Mouse (Mus musculus) fibroblast of lung, adult 2 months (primary cell): ENCODE results near the gene Rab5c.

ENCODE experiments used
- DNase-seq: peaks from one replicate; pipeline ENCODE4 v3.0.0-alpha.2; 2011; ENCODE audit warnings: low read depth

Rab5c gene

DNA sequence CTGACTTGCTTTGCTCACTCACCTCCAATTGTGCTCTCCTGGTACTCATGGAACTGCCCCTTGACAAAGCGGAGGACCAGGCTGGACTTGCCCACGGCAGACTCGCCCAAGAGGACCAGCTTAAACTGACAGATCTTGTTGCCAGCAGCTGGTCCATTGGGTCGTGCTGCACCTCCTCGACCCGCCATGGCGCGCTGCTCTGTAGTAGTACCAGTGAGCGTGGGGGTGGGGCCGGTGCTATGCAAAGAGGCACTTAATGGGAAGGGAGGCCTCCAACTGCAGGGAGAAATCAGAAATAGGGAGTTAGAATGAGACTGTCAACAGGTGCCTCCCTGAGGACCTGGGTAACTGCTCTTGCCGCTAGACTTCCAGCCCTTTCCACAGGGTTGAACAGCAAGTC lies 18.1 kb downstream of the Rab5c start:
- DNase-seq = no peak

DNA sequence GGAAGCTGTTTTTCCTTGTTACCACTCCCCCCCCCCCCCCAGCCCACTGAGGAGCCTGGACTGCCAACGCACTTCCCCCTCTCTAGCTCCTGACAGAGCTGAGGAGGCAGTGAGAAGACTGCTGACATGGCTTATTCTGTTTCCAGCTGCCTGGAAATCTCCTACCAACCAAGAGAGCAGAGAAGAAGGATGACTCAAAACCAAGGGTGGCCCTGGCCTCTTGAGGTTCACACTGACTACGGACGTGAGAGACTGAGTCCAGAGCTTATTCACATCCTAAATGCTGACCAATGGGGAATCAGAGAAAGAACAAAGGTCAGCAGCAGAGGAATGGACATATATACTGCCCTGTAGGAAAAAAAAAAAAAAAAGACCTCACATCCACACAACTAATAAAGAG lies 18.7 kb downstream of the Rab5c start:
- no peak for DNase-seq

DNA sequence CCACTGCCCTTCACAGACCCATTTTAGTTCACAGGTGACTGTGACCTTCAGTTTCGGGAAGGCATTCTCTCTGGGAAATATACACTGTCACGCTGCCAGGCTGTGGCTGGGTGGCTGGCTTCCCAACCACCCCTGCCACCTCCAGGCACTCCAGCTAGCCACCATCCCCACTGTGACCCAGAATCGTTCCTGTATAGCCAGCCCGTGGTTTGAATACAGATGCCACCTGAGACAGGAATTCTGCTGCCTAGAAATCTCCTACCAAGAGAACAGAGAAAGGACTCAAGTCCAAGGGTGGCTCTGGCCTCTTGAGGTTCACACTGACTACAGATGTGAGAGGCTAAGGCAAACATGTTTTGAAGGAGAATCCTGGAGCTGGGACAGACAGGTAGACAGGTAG lies 19.1 kb downstream of the Rab5c start:
- no peak for DNase-seq

DNA sequence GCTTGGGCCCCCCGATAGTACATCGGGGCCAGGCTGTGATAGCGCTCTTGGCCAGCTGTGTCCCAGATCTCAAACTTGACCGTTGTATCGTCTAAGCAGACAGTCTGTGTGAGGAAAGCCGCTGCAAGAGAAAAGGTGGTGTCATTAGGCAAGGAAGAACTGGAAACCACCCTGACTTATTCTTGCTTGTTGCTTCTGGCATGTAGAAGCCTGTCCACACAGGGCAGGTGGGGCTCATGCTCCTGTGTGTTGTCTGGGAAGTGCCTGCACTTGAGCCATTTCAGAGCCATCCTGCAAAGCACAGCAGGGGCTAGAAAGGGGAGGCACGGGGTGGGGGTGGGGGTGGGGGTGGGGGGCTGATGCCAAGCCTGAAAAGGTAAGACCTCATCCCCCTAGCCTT lies 19.6 kb downstream of the Rab5c start:
- no peak for DNase-seq

DNA sequence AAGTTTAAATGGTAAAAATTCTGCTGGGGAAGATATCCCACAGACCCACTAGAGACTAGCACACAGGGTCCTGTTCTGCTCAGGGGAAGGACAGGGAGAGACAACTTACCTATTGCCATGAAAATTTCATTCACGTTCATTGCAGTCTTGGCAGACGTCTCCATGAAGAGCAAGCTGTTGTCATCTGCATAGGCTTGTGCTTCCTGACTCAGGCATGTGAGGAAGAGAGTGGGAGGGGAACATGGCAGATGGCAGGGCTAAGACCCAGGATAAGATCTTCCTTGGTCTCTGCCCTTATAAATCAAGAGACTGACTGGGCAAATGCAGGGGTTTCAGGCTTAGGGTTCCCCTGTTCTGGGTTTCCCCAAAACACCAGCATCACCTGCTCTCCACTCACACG lies 21.4 kb downstream of the Rab5c start:
- no peak for DNase-seq

DNA sequence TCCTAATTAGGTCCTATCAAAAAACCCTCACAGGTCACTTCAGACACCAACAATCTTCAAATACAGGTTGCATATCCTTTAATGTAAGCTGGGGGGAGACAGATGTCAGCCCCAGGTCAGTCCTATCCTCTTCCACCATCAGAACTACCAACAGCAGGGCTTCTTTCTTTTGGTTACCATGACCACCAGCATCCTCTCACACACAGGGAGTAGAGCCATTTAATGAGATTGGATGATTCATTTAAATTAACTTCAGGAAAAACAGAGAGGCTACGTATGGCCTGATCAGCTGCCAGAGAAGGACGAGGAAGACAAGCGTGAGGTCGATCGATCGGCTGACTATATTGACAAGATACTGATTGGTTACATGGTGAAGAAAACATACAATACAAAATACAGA lies 23.1 kb downstream of the Rab5c start:
- DNase-seq = no peak

DNA sequence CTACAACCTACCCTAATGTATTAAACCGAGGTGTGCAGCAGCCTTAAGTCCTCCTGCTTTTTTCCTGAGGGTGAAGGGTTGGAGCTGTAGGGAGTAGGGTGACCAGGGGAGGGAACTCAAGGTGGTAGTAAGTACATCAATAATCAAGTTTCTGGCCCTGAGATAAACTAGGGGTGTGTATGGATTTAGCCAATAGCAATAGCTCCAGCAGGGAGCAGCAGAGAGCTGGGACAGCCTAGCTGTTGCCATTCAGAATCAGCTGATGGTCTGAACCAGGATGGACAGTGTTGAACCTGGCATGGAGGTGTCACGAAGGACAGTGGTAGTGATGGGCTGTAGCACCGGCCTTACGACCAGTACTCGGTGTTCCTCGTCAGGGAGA lies 23.5 kb downstream of the Rab5c start:
- DNase-seq = peak; percentile 57

DNA sequence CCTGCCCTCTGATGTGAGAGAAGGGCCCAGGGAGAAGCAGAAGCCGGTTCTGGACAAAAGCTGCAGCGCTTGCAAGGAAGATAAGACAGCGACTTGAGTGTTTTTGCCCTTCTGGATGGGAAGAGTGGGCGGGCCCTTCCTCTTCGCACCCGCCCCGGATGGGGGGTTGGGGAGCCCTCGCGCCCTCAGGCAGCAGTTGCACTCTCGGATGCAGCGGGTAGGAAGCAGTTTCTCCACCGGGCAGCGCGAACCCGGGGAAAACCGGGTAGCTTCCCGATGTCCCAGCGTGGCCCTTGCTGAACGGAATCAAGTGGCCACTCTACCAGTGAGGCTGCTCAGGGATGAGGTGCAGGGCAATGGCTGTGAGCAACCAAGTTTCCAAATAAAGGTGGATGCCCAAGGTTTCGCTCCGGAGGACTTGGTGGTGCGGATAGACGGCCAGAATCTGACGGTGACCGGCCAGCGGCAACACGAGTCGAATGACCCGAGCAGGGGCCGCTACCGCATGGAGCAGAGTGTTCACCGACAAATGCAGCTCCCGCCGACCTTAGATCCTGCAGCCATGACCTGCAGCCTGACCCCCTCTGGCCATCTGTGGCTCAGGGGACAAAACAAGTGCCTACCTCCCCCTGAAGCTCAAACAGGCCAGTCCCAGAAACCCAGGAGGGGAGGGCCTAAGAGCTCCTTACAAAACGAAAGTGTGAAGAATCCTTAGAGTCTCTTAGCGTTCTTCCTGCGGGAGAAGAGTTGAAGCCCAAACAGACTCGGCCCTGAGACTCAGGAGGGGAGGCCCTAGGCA lies 24.1 kb downstream of the Rab5c start, which contains the start of gene Hspb9:
Hspb9 (plus strand) TSS at position 116 of the 799 bp plus-strand sequence.
- DNase-seq = no peak

DNA sequence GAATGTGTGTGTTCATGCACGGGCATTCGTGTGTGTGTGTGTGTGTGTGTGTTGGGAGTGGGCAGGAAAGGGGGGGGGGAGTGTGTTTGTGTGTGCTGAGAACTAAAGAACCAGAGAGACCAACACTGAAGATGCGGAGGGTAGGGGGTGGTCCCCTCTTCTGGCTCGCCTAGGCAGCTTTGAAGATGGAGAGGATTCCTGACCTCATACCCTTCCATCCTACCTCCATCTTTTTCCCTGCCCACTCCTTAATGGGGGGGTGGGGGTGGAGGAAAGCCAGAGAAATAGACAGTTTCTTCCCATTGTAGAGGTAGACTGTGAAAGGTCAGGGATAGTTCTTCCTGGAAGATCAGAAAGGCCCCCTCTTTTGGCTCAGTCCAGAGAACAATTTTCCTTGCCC lies 24.8 kb downstream of the Rab5c start:
- DNase-seq = no peak

DNA sequence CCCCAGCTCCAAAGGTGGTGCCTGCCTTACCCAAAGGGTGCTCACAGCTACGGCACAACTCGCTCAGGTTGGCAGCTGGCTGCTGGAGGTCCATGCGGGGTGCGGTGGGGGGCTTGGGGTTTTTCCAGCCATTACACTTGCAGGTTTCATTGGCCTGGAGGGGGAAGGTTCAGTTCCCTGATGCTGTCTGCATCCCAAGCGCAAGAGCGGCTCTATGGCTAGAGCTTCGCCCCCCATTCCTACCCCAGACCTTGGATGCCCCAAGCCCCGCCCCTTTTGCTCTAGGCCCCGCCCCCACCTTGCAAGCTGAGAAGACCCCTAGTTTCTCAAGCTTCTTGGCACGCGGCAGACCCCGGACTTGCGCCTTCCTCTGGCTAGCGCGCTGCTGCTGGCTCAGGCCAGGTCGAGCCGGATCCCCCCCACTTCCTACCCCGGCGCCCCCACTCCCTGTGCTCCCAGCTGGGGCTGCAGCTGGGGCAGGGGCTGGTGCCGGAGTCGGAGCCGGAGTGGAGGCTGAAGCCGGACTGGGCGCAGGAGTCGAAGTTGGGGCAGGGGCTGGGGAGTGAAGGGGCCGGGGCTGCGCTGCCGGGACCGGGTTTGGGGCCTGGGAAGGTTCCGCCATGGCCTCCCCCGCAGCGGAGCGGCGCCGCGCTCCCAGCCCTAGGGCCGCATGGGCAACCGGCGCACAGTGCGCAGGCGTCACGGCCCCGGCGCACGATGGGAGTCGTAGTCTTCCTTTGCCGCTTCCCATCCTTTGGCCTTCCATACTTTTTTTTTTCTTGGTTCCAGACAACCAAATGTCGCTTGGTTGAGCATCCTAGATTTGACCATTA lies 26.0 kb downstream of the Rab5c start, which contains the start of gene Kat2a:
Kat2a (minus strand) TSS at position 683 of the 833 bp plus-strand sequence.
- DNase-seq = no peak

DNA sequence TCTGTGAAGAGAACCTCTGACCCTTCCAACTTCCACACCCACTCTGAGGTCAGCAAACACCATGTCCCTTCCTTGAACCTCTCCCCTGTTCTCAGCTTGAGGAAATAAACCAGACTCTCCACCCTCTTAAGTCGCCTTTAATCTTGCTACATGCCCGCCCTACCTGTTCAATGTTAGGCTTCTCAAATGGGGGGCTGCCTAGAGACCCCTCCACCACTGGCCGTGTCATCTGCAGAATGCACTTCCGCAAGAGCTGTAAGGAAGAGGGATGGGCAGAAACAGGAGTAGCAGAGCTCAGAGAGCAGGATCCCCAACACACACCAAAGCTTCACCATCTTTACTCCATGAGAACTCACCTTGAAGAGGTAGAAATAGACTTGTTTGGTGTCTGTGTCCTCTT lies 27.0 kb downstream of the Rab5c start:
- DNase-seq = no peak

DNA sequence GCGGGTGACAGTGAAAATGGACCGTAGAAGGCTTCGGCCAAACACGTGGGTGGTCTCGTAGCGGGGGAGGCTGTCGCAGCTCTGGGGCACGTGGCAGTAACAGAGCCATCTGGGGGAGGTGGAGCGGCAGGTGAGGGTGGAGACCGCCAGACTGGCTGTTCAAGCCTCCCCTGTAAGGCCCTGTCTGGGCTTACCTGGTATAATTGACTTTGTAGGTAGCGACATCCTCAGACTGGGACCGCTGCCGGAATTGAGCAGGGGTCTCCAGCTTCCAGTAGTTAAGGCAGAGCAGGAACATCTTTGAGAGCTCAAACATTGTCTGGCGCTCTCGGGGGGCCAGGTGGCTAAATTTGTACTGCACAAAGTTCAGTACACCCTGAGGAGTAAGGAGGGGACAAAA lies 27.5 kb downstream of the Rab5c start:
- no peak for DNase-seq

DNA sequence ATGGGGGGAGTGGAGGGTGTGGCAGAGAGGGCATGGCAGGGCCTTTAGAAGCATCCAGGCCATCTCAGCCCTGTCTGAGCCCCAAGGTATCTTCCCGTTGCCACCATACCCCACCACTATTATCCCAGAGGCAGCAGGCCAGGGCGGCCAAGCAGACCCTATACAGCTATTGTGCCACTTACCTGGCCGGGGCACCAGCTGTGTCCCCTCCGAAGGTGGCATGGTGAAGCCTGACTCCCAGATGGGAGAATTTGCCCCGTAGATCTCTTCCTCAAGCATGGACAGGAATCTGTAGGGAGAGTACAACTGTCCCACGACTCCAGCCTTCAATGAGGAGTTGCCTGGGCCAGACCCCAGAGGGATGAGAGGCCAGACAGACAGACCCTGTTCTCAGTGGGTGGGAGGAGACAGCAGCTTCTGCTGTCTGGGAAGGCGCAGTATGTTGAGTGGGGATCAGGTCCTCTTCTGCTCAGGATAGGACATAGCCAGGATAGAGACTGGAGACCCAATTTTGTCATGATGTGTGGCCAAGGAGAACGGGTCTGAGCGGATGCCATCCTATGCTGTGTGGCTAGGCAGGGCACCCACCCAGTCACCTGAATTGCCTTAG lies 28.7 kb downstream of the Rab5c start:
- DNase-seq = no peak

DNA sequence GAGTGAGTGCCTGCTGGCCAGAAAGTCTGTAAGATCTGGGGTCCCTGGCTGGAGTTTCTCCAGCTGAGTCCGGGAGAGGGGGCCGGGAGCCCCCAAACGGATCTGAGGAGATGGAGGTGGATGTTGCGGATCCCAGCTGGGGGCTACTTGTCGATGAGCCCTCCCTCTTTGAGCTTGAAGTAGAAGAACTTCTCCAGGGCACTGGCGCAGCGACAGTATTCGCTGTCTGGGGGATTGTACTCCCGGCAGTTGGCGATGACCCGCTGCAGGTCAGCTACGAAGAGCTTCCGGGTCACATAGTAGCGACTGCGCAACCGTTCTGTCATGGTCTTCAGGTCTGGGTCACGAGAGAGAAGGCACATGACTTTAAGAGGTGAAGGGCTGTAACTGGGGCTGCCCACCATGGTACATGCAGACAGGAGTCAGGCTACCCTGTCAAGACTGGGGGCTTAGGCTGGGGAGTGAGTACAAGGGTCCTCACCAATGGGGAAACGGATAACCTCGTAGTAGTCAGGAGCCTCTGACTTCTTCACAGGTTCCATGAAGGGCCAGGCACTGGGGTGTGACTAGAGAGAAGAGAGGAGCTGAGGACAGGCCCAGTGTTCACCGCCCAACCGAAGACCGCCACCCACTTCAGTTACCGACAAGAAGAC lies 32.8 kb downstream of the Rab5c start:
- no peak for DNase-seq

DNA sequence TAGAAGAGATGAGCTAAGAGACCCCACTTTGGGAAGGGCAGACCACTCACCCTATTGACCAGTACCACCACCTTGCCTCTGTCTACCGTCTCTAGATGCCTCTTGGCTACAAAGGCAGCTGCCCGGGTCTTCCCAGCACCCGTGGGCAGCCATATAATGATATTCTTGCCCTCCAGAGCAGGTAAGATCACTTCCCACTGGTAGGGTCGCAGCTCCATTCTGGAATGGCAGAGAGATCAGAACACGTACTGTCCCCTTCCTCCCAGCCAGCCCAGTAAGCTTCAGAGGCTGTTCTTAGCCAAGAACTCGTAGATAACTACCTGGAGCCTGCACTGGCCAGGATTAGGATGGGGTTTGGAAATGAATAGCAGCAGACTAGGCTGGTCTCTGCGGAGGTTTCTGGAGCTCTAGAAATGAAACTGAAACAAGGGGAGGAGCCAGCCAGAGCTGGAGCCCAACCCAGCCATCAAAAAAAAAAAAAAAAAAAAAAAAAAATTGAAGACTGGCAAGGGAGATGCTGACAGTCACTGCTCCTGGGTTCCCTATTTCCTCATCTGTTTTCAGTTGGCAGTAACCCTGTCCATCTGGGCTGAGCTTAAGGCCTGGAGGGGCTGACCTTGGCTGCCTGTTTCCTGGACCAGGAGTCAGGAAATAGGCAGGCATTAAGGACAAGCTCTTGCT lies 34.0 kb downstream of the Rab5c start, which contains the start of gene Dhx58:
Dhx58 (minus strand) TSS at position 421 of the 681 bp plus-strand sequence.
- DNase-seq = peak; percentile 51

DNA sequence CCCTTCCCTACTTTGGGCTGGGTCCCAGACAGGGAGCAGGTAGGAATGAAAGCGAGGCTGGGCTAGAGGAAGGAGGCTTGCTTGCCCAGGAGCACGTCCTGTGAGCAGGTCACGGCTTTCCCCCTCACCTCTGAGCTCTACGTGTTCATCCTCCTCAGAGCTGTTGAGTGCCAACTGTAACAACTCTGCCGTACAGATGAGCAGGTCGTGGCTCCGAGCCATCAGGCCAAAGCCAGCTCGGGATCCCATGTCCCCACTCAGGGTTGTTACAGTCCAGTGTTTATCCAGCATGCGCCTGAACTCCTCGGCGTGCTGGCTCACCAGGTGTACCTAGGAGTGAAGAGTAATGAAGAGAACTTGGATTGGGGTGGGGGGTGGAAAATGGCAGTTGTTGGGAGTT lies 34.6 kb downstream of the Rab5c start:
- DNase-seq = no peak

DNA sequence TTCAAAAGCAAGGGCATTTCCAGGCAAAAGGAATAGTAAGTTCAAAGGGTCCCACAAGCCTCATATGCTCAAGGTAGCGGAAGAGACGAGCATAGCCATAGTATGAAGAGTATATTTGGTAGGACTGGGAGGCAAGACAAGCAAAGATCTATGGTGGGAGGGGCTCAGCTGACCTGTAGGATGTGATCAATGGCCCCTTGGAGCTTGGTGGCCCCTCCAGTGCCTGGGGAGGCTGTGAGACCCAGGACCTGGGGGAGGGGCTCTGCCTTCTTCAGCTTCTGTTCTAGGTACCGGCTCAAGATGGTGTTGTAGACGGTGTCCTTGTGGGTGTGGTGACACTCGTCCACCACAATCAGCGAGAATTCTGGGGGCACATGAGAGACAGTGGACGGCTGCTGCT lies 35.1 kb downstream of the Rab5c start:
- no peak for DNase-seq

DNA sequence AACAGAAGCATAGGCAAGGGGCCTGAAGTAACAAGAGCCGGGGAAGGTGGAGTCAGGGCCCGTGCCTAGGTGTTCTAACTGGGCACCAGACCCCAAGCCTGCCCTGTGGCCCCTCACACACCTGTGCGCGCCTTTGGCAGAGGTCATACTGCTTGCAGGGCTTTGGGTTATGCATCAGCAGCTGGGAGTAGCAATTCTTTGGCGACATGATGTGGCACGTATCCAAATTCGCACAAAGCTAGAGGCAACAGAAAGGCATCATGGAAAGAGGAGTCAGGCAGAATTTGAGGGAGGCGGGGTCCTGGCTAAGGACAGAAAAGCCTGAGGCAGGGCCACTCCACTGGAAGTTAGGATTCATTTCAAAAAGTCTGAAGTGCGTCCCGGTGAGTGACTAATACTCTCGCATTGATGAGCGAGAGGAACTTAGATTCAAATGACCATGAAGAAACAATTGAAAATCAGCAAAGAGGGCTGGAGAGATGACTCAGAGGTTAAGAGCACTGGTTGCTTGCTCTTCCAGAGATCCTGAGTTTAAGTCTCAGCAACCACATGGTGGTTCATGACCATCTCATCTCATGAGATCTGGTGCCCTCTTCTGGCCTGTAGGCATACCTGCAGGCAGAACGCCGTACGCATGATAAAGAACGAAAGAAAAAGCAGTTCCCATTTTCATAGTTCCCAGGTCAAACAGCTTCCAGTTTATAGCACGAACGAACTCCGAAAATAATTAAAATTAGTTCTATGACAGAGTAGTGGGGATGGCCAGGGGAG lies 35.7 kb downstream of the Rab5c start:
- peak; percentile 67 for DNase-seq

DNA sequence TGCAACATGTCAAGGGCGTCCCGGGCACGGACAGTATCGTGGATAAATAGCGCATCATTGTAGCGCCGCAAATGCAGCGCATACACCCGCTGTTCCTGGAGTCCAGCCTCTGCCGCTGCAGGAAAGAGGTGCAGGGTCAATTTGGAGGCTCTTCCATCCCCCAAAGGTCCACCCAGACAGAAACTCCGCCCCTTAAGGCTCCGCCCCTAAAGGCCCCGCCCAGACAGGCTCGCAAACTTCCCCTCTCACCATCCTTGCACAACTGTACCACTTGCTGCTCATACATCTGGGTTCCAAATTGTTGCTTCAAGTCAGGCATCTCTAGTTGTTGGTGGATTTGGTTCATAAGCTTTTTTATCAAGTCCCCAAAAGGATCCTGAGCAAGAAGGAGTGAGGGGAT lies 36.7 kb downstream of the Rab5c start:
- no peak for DNase-seq

DNA sequence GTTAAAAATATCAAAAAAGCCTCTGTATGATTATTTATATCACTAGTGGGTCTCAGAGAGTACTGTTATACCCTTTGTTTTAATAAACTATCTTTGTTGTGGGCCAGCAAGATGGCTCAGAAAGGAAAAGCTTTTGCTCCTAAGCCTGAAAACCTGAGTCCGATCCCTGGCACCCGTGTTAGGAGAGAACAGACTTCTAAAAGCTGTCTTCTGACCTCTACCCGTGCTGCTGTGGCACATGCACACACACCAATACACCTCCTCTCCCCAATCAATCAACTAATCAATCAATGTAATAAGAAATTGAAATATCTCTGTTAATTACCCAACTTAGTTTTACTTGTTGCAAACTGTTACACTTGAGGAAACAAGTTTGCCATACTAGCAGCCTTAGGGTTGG lies 37.3 kb downstream of the Rab5c start:
- DNase-seq = no peak

DNA sequence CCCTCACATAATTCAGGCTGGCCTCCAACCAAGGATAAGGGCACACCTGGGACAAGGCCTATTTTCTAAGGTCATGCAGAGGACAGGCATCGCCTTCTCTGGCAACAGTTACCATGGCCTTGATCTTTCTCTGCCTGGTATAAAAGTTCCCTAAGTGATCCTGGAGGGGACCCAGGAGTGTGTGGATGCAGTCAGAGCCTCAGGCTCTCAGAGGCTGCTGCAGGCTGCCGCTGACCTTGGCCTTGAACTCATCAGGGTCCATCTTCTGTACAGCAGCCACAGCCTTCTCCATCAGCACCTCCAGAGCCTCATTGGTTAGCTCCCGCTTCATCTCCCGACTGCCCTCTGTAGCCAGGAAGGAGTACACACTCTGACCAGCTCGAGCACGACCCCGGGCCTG lies 40.1 kb downstream of the Rab5c start:
- DNase-seq = no peak
